Mouse (Mus musculus) erythroblast, embryonic 14.5 days (primary cell): Measurements from ENCODE around the gene Emp3.

ENCODE experiments used
- GATA1 ChIP-seq: IDR thresholded peaks from 2 replicates; pipeline ENCODE4 v1.6.1; 2012; ENCODE audit warnings: low read length, inconsistent platforms, mixed read lengths
- TAL1 ChIP-seq: IDR thresholded peaks from 3 replicates; pipeline ENCODE4 v1.6.1; 2012; ENCODE audit warnings: low read length, inconsistent platforms, mixed read lengths

DNA sequence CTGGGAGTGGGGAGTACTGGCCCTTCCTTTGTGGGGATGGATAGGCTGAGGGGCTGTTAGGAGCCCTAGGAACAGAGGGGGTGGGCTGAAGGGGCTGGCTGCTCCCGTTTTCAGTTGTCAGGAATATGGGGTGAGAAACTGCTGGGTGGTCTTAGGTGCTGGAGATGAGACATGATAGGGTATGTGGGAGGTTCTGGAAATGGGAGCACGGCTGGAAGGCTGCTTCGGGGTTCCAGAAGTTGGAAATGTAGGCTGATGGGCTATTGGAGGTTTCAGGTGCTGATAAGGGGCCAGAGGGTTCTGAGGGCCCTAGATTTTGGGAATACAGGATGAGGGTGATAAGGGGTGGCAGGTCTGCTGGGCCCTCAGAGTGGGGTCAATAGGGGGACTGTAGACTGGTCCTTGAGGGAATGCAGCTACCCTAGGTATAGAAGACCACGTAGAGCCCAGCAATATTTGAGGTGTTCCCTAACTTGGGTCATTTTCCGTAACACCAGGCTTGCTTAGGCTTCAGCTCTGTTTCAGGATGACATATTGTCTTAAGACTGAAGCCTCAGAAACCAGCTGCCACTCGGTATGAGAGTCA is 25.2 kb downstream of the Emp3 start:
- TF ChIP-seq GATA1, result no peak
- TF ChIP-seq TAL1, result no peak
